In genomic region chr10:80161522-80162242, GRCm38 (mm10) we compare ENCODE assay signal across 8 mouse cellular contexts. TPM values are rescaled to one million over a fixed set of nuclear protein-coding genes. Genes with fewer than 3 reads are reported as not detected.
DNase-seq lines count a peak whose midpoint lies in the region; ATAC-seq lines count a peak whose summit lies in the region.

No protein-coding gene starts in this region.

- H3K4me1 ChIP-seq in megakaryocyte, embryonic 14.5 days: peaks cover 97% of the 10 kb centered on the region
- H3K4me1 ChIP-seq in hindbrain, embryonic 12.5 days: peaks cover 77% of the 10 kb centered on the region
- peaks cover 91% of the 10 kb centered on the region for H3K4me1 ChIP-seq in limb, embryonic 15.5 days
- H3K4me1 ChIP-seq in neural tube, embryonic 14.5 days (ENCODE audit: control insufficient read depth, insufficient read depth, low read length): peaks cover 43% of the 10 kb centered on the region

- intact Hi-C loops in left cerebral cortex, postnatal 4 days (cut with DNase I): no loop called here

- DNase-seq in embryo, embryonic 11 days: peak; percentile 83
- DNase-seq in left cerebral cortex, postnatal 4 days: no peak
- DNase-seq in frontal cortex, postnatal 25 days (ENCODE audit: low spot score in 2 of 2): no peak

- peaks cover 14% of the 10 kb centered on the region for H3K36me3 ChIP-seq in megakaryocyte, embryonic 14.5 days (replicated peaks; ENCODE audit: low read length)
- peaks cover 10% of the 10 kb centered on the region for H3K36me3 ChIP-seq in hindbrain, embryonic 12.5 days
- H3K36me3 ChIP-seq in limb, embryonic 15.5 days: peaks cover 9% of the 10 kb centered on the region
- peaks cover 11% of the 10 kb centered on the region for H3K36me3 ChIP-seq in neural tube, embryonic 14.5 days (ENCODE audit: control insufficient read depth, insufficient read depth, low read length)

- no peaks in the 10 kb centered on the region for H3K9me3 ChIP-seq in megakaryocyte, embryonic 14.5 days
- no peaks in the 10 kb centered on the region for H3K9me3 ChIP-seq in hindbrain, embryonic 12.5 days (replicated peaks)
- no peaks in the 10 kb centered on the region for H3K9me3 ChIP-seq in limb, embryonic 15.5 days
- H3K9me3 ChIP-seq in neural tube, embryonic 14.5 days (ENCODE audit: control insufficient read depth, low read length): no peaks in the 10 kb centered on the region

- H3K9ac ChIP-seq in hindbrain, embryonic 12.5 days: no peak overlapping the region
- H3K9ac ChIP-seq in limb, embryonic 15.5 days: no peak overlapping the region
- no peak overlapping the region for H3K9ac ChIP-seq in neural tube, embryonic 14.5 days (replicated peaks; ENCODE audit: low read depth, low read length)

- WGBS in hindbrain, embryonic 12.5 days: 6% methylated on average over 7 of the region's 7 CpGs
- 10% methylated on average over 7 of the region's 7 CpGs for WGBS in limb, embryonic 15.5 days
- 13% methylated on average over 7 of the region's 7 CpGs for WGBS in neural tube, embryonic 14.5 days

- H3K27ac ChIP-seq in hindbrain, embryonic 12.5 days: peak overlapping the region; percentile 91
- H3K27ac ChIP-seq in limb, embryonic 15.5 days: peak overlapping the region; percentile 92
- H3K27ac ChIP-seq in neural tube, embryonic 14.5 days (ENCODE audit: low read depth, low read length): no peak overlapping the region; the same call in 1 of the 2 replicates

- peak overlapping the region; percentile 63 for H3K4me2 ChIP-seq in hindbrain, embryonic 12.5 days (replicated peaks)
- peak overlapping the region; percentile 77 for H3K4me2 ChIP-seq in limb, embryonic 15.5 days
- H3K4me2 ChIP-seq in neural tube, embryonic 14.5 days (ENCODE audit: low read depth, low read length): peak overlapping the region; percentile 51; the same call in 1 of the 2 replicates

- H3K27me3 ChIP-seq in megakaryocyte, embryonic 14.5 days (replicated peaks): no peaks in the 10 kb centered on the region
- H3K27me3 ChIP-seq in hindbrain, embryonic 12.5 days: no peaks in the 10 kb centered on the region
- no peaks in the 10 kb centered on the region for H3K27me3 ChIP-seq in limb, embryonic 15.5 days
- no peaks in the 10 kb centered on the region for H3K27me3 ChIP-seq in neural tube, embryonic 14.5 days (ENCODE audit: control insufficient read depth, insufficient read depth, low read length)

- peak overlapping the region; percentile 95 for H3K4me3 ChIP-seq in megakaryocyte, embryonic 14.5 days (replicated peaks)
- peak overlapping the region; percentile 21; the same call in 1 of the 2 replicates for H3K4me3 ChIP-seq in hindbrain, embryonic 12.5 days
- H3K4me3 ChIP-seq in limb, embryonic 15.5 days: peak overlapping the region; percentile 45
- H3K4me3 ChIP-seq in neural tube, embryonic 14.5 days (ENCODE audit: low read depth, low read length): no peak overlapping the region

- no peak for ATAC-seq in megakaryocyte, adult 5-6 weeks (ENCODE audit: poor library complexity, severe bottlenecking)
- no peak for ATAC-seq in hindbrain, embryonic 12.5 days (ENCODE audit: low FRiP score)
- ATAC-seq in limb, embryonic 15.5 days (ENCODE audit: insufficient number of reproducible peaks, low FRiP score, low TSS enrichment, low read depth): no peak
- ATAC-seq in neural tube, embryonic 14.5 days (ENCODE audit: low read depth): no peak

RNA-seq across cellular contexts. Expression of gene Cirbp, which starts 4.1 kb away (rescaled TPM):
- polyA plus RNA-seq in megakaryocyte, embryonic 14.5 days (2012; ENCODE audit: insufficient read depth, low replicate concordance): 27.7 and 39.5 TPM in 2 replicates
- 11.7 and 13.8 TPM in 2 replicates for total RNA-seq in megakaryocyte, adult 5-6 weeks (2015)
- 29.3 and 32.1 TPM in 2 replicates for total RNA-seq in megakaryocyte, adult 5-6 weeks (2017)
- polyA plus RNA-seq in hindbrain, embryonic 12.5 days (2016; fragmentation: Nextera tagmentation; extraction: Ambion mirVana): 235 and 271 TPM in 2 replicates
- 102 and 103 TPM in 2 replicates for polyA plus RNA-seq in limb, embryonic 15.5 days (2015; fragmentation: Nextera tagmentation; extraction: Ambion mirVana)
- 249 and 286 TPM in 2 replicates for polyA plus RNA-seq in neural tube, embryonic 14.5 days (2014; fragmentation: Nextera tagmentation; extraction: Ambion mirVana)
- total RNA-seq in left cerebral cortex, postnatal 4 days (2021): 100 to 1,000 TPM; 211 to 228 TPM

RNA-seq across cellular contexts. Expression of gene 1600002K03Rik, which starts 11.1 kb away (rescaled TPM):
- polyA plus RNA-seq in megakaryocyte, embryonic 14.5 days (2012; ENCODE audit: insufficient read depth, low replicate concordance): 3.0 and 7.7 TPM in 2 replicates
- total RNA-seq in megakaryocyte, adult 5-6 weeks (2015): 19.3 and 21.0 TPM in 2 replicates
- 18.8 and 20.9 TPM in 2 replicates for total RNA-seq in megakaryocyte, adult 5-6 weeks (2017)
- 12.0 and 13.3 TPM in 2 replicates for polyA plus RNA-seq in hindbrain, embryonic 12.5 days (2016; fragmentation: Nextera tagmentation; extraction: Ambion mirVana)
- polyA plus RNA-seq in limb, embryonic 15.5 days (2015; fragmentation: Nextera tagmentation; extraction: Ambion mirVana): 12.8 and 13.3 TPM in 2 replicates
- polyA plus RNA-seq in neural tube, embryonic 14.5 days (2014; fragmentation: Nextera tagmentation; extraction: Ambion mirVana): 6.4 and 7.8 TPM in 2 replicates
- 1 to 10 TPM; 6.0 to 6.1 TPM for total RNA-seq in left cerebral cortex, postnatal 4 days (2021)

RNA-seq across cellular contexts. Expression of gene Midn, which starts 13.6 kb away (rescaled TPM):
- 171 and 203 TPM in 2 replicates for polyA plus RNA-seq in megakaryocyte, embryonic 14.5 days (2012; ENCODE audit: insufficient read depth, low replicate concordance)
- total RNA-seq in megakaryocyte, adult 5-6 weeks (2015): 29.5 and 29.6 TPM in 2 replicates
- total RNA-seq in megakaryocyte, adult 5-6 weeks (2017): 22.4 and 36.1 TPM in 2 replicates
- 42.1 and 54.5 TPM in 2 replicates for polyA plus RNA-seq in hindbrain, embryonic 12.5 days (2016; fragmentation: Nextera tagmentation; extraction: Ambion mirVana)
- polyA plus RNA-seq in limb, embryonic 15.5 days (2015; fragmentation: Nextera tagmentation; extraction: Ambion mirVana): 13.4 and 14.0 TPM in 2 replicates
- 38.8 and 39.8 TPM in 2 replicates for polyA plus RNA-seq in neural tube, embryonic 14.5 days (2014; fragmentation: Nextera tagmentation; extraction: Ambion mirVana)
- total RNA-seq in left cerebral cortex, postnatal 4 days (2021): 100 to 1,000 TPM; 158 to 163 TPM

RNA-seq across cellular contexts. Expression of gene Efna2, which starts 17.6 kb away (rescaled TPM):
- polyA plus RNA-seq in megakaryocyte, embryonic 14.5 days (2012; ENCODE audit: insufficient read depth, low replicate concordance): 0.79 and 1.6 TPM in 2 replicates
- 0.49 TPM in 1 of 2 replicates, not detected in the other for total RNA-seq in megakaryocyte, adult 5-6 weeks (2015)
- 0.12 TPM in 1 of 2 replicates, not detected in the other for total RNA-seq in megakaryocyte, adult 5-6 weeks (2017)
- 49.3 and 50.5 TPM in 2 replicates for polyA plus RNA-seq in hindbrain, embryonic 12.5 days (2016; fragmentation: Nextera tagmentation; extraction: Ambion mirVana)
- polyA plus RNA-seq in limb, embryonic 15.5 days (2015; fragmentation: Nextera tagmentation; extraction: Ambion mirVana): 27.0 and 29.3 TPM in 2 replicates
- polyA plus RNA-seq in neural tube, embryonic 14.5 days (2014; fragmentation: Nextera tagmentation; extraction: Ambion mirVana): 24.0 and 25.9 TPM in 2 replicates
- 10 to 100 TPM; 25.5 to 28.6 TPM for total RNA-seq in left cerebral cortex, postnatal 4 days (2021)

RNA-seq across cellular contexts. Expression of gene Cbarp, which starts 21.0 kb away (rescaled TPM):
- 4.8 and 11.7 TPM in 2 replicates for polyA plus RNA-seq in megakaryocyte, embryonic 14.5 days (2012; ENCODE audit: insufficient read depth, low replicate concordance)
- 1.6 and 2.2 TPM in 2 replicates for total RNA-seq in megakaryocyte, adult 5-6 weeks (2015)
- 1.4 TPM in 1 of 2 replicates, not detected in the other for total RNA-seq in megakaryocyte, adult 5-6 weeks (2017)
- polyA plus RNA-seq in hindbrain, embryonic 12.5 days (2016; fragmentation: Nextera tagmentation; extraction: Ambion mirVana): 18.4 and 22.3 TPM in 2 replicates
- 5.9 and 6.8 TPM in 2 replicates for polyA plus RNA-seq in limb, embryonic 15.5 days (2015; fragmentation: Nextera tagmentation; extraction: Ambion mirVana)
- 82.2 and 101 TPM in 2 replicates for polyA plus RNA-seq in neural tube, embryonic 14.5 days (2014; fragmentation: Nextera tagmentation; extraction: Ambion mirVana)
- 100 to 1,000 TPM; 299 to 316 TPM for total RNA-seq in left cerebral cortex, postnatal 4 days (2021)
